Mouse (Mus musculus): ENCODE measurements around the gene Rnf187.

DNA sequence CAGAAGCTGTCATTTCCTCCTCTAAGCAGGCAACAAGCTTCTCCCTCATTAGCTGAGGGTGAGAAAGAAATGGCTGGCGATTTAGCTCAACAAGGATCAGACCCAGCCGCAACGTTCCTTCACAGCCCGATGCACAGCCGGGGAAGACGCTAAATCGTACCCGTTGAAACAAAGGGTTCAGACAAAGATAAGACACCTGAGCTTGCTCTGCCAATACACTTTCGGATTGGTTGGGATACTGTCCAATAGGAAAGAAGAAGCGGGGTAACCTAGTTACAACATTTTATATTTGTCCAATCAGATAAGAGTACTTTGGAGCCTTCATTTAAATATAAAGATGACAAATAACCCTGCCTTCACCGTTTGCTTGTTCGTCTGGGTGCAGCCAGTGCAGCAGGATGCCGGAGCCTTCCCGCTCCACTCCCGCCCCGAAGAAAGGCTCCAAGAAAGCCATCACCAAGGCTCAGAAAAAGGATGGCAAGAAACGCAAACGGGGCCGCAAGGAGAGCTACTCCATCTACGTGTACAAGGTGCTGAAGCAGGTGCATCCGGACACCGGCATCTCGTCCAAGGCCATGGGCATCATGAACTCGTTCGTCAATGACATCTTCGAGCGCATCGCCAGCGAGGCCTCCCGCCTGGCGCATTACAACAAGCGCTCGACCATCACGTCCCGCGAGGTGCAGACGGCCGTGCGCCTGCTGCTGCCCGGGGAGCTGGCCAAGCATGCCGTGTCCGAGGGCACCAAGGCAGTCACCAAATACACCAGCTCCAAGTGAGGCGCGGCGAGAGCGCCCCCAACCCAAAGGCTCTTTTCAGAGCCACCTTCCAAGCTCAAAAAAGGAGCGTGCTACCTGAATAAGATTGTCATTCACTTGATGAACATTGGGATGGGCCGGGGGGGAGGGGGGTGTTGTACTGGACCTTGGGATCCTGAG lies 10.1 kb upstream of the Rnf187 start, which contains the start of gene Hist3h2ba:
- peak; percentile 97 for TF ChIP-seq POLR2A (IDR thresholded peaks at IDR 0.05; ENCODE audit: borderline replicate concordance, control insufficient read depth, low read depth, low read length)
- no peak for TF ChIP-seq CTCF (IDR thresholded peaks at IDR 0.05; ENCODE audit: control insufficient read depth, insufficient read depth, low read length)

All from bone marrow, adult 2 months (tissue).